Mouse (Mus musculus) hindbrain, embryonic 12.5 days (tissue): ENCODE measurements around the gene Dync2h1. TPM values are rescaled to one million over a fixed set of nuclear protein-coding genes. Genes with fewer than 3 reads are reported as not detected.

Experiments used
- ATAC-seq: fragments of 200-750 bp; cut with Nextera tagmentation; 2 replicates; pipeline ENCODE4 v1.8.0; 2017; ENCODE audit warnings: moderate TSS enrichment; ENCODE audit not compliant: low FRiP score
- H3K27ac ChIP-seq: fragments of 300-500 bp; sonication (generic); 2 replicates; pipeline ENCODE4 v1.5.1; 2016; ENCODE audit warnings: mild to moderate bottlenecking
- H3K27me3 ChIP-seq: fragments of 300-500 bp; sonication (generic); 2 replicates; pipeline ENCODE4 v1.6.1; 2016; ENCODE audit warnings: mild to moderate bottlenecking
- H3K36me3 ChIP-seq: fragments of 300-500 bp; sonication (generic); 2 replicates; pipeline ENCODE4 v1.6.1; 2016; ENCODE audit warnings: mild to moderate bottlenecking
- H3K4me1 ChIP-seq: fragments of 300-500 bp; sonication (generic); 2 replicates; pipeline ENCODE4 v1.6.1; 2016
- H3K4me2 ChIP-seq: fragments of 300-500 bp; sonication (generic); replicated peaks from 2 replicates; pipeline ENCODE4 v1.6.1; 2016; ENCODE audit warnings: mild to moderate bottlenecking
- H3K4me3 ChIP-seq: fragments of 300-500 bp; sonication (generic); 2 replicates; pipeline ENCODE4 v1.5.1; 2016; ENCODE audit warnings: mild to moderate bottlenecking
- H3K9ac ChIP-seq: fragments of 300-500 bp; sonication (generic); 2 replicates; pipeline ENCODE4 v1.6.1; 2016; ENCODE audit warnings: mild to moderate bottlenecking, moderate library complexity
- H3K9me3 ChIP-seq: fragments of 300-500 bp; sonication (generic); replicated peaks from 2 replicates; pipeline ENCODE4 v1.6.1; 2016; ENCODE audit warnings: mild to moderate bottlenecking
- WGBS: fragments of 180-500 bp; shearing (Covaris S2); methylation state at CpG from one replicate; pipeline ENCODE4 v1.1.7; 2016; 5-methylcytosine and 5-hydroxymethylcytosine counted together
- polyA plus RNA-seq: library from polyadenylated mRNA; unstranded; fragments of >200 nt; fragmentation: Nextera tagmentation; extraction: Ambion mirVana; gene quantifications from 2 replicates; pipeline ENCODE4 v1.2.1, GENCODE M21; 2016

The Dync2h1 gene
- polyA plus RNA-seq, 1 experiment from 2014 or later: 25.6 TPM

GRCm38 (mm10) chr9:6881187-6881984 lies 302.9 kb downstream of the Dync2h1 start:
- ATAC-seq: no peak

More at GRCm38 (mm10) chr9:6881187-6881984, 302.9 kb downstream of the Dync2h1 start:
- H3K4me2 ChIP-seq: no peak overlapping the region
- no peaks in the 10 kb centered on the region for H3K27me3 ChIP-seq
- 88% methylated on average over 1 of the region's 1 CpGs for WGBS
- H3K9me3 ChIP-seq: no peaks in the 10 kb centered on the region
- no peaks in the 10 kb centered on the region for H3K4me1 ChIP-seq
- H3K27ac ChIP-seq: no peak overlapping the region
- H3K9ac ChIP-seq: no peak overlapping the region
- H3K36me3 ChIP-seq: no peaks in the 10 kb centered on the region
- no peak overlapping the region for H3K4me3 ChIP-seq

Other genes starting within 250 kb of the Dync2h1 start
- gene Dcun1d5, start 74 bp upstream of the Dync2h1 start, polyA plus RNA-seq: 147 and 148 TPM in 2 replicates
- gene Mmp13, start 88.1 kb upstream of the Dync2h1 start, polyA plus RNA-seq: not detected in 2 replicates
- gene Mmp12, start 159.9 kb upstream of the Dync2h1 start, polyA plus RNA-seq: not detected in 2 replicates
- gene Mmp1b, start 203.6 kb upstream of the Dync2h1 start, polyA plus RNA-seq: not detected in 2 replicates